Mouse (Mus musculus) monocyte, adult 59 days (primary cell): ENCODE data around the gene Gm2056. TPM values are rescaled to one million over a fixed set of nuclear protein-coding genes. Genes with fewer than 3 reads are reported as not detected.

ENCODE experiments used
- total RNA-seq, 2 experiments: library from RNA; stranded (reverse); gene quantifications; one replicate each; pipeline ENCODE4 v1.2.4; 2023

Gene Gm2056
- total RNA-seq = not detected

GRCm38 (mm10) chr12:88026704-88027103, at the start of gene Gm2056:
Gm2056 (plus strand) TSS chr12:88027004.

DNA sequence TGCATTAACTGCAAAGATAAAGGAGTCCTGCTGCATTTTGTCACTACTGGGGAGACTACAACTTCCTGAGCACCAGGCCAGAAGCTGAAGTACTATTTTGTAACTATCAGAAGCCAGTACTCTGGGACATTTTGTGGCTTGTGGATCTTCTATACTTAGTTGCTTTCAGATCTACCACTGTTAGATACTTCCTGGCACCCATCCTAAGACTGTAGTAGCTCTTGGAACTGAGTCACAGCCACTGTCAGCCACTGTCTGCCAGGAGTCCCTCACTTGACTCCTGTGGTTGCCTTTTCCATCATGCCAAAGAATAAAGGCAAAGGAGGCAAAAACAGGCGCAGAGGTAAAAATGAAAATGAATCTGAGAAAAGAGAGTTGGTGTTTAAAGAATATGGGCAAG, 15.3 kb upstream of the Gm2056 start, which contains the start of gene Gm2075:
Gm2075 (plus strand) TSS at position 301 of the 400 bp plus-strand sequence.

GRCm38 (mm10) chr12:88018671-88019070, 8.1 kb upstream of the Gm2056 start, which contains the start of gene Gm6803:
Gm6803 (minus strand) TSS chr12:88018771.

Other genes with a start within 250 kb of the Gm2056 start
- not detected for gene Gm21936, start 231.5 kb upstream of the Gm2056 start, total RNA-seq
- gene BB287469, start 210.4 kb upstream of the Gm2056 start, total RNA-seq = not detected
- gene Gm2001, start 184.7 kb upstream of the Gm2056 start, total RNA-seq = not detected
- gene Gm2016, start 152.9 kb upstream of the Gm2056 start, total RNA-seq = not detected
- not detected for gene Gm2022, start 131.6 kb upstream of the Gm2056 start, total RNA-seq
- gene Gm2035, start 107.1 kb upstream of the Gm2056 start, total RNA-seq = not detected
- not detected for gene Gm2042, start 72.9 kb upstream of the Gm2056 start, total RNA-seq
- not detected for gene Gm2075, start 15.2 kb upstream of the Gm2056 start, total RNA-seq
- not detected for gene Gm6803, start 8.2 kb upstream of the Gm2056 start, total RNA-seq
- gene Gm16368, start 56.7 kb downstream of the Gm2056 start, total RNA-seq = not detected
- not detected for gene Gm10436, start 155.1 kb downstream of the Gm2056 start, total RNA-seq
- not detected for gene Gm8332, start 223.1 kb downstream of the Gm2056 start, total RNA-seq
- not detected for gene Gm5662, start 247.5 kb downstream of the Gm2056 start, total RNA-seq